Mouse (Mus musculus): ENCODE results near the gene Mrrf. TPM values are rescaled to one million over a fixed set of nuclear protein-coding genes. Genes with fewer than 3 reads are reported as not detected.

The Mrrf gene
- 19.7 and 23.0 TPM in 2 replicates for polyA plus RNA-seq (2015; fragmentation: Nextera tagmentation; extraction: Ambion mirVana)

DNA sequence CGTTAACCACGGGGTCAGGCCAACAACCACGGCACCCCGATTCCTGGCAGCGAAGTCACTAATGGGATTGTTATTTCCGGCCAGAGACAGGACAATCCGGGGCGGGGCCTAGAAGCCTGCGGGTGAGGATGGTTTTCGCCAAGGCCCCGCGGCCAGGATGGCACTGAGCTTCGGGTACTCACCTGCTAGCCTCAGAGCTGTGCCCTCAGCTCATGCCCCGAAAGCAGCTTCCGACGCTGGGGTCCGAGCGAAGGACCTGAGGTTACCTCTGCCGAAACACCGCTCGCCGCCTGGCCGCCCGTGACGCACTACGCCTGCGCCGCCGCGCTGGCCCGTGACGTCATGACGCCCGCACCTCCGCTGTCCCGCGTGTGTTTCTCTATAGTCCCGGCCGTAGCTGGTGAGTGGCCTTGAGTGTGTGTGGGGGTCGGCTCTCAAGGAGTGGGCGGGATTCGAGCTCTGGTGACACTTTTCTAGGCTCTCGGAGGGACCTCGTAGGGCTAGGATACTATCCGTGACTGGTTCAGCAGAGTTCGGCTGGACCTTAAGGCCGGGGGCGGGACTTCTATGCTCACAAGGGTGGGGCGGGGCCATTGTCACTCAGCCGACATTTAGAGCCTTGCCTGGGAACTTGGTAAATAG lies at the start of gene Mrrf, which contains the start of gene Rbm18:
Gene Mrrf, plus strand, starts transcription at position 90 of the 642 bp plus-strand sequence.
Gene Rbm18, minus strand, starts transcription at position 474 of the 642 bp plus-strand sequence.
- peak; percentile 90 for DNase-seq (ENCODE audit: low spot score)

DNA sequence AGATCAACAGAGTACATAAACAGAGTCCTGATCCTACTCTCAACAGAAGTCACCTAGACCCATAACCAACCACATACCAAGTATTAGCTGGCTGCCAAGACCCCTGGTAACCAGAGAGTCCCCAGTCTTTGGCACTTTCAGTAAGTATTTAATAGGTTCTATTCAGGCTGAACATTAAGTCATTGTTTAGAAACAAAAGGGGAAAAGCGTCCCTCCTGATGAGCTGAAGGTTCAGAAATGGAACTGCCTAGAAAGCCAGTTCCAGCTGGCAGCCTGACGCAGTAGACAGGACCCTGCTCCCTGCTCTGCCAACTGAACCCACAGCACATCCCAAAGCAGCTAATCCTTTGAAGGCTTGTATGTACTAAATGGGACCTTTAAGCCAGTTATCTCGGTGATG lies 47.0 kb upstream of the Mrrf start:
- no peak for DNase-seq (ENCODE audit: low spot score)

DNA sequence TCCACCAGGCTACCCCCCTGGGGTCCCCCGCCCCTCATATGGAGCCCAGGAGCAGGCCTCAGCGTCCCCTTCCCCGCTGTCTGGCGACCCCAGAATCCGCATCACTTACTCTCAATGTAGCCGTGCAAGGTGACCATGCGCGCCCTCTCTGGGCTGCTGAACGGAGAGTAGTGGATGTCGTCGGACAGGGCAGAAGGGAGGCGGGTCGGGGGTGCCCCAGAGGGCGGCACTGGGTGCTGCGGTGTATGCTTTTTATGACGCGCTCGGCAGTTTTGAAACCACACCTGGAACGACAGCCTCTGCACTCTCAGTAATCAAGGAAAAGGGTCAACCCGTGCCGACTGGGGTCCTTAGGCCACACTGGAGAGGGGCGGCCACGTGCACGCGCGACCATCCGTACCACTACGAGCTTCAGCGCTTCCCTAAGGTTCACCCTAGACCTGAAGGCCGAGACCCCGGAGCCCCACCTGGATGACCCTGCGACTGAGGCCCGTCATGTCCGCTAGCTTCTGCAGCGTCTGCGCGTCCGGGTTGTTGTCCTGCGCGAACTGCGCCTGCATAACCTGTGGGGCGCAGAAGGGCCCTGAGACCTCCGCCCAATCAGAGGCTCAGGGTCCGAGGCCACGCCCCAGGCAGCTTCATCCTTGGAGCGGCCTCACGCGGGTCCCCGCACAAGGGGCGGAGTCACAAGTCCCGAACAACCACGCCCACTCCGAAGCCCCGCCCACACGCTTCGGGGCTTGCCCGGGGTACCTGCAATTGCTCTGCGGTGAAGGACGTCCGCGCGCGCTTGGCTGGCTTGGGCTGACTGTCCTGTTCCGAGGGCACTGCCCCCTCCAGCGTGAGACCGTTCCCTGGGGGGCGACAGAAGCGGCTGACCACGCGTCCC lies 45.1 kb upstream of the Mrrf start:
- peak; percentile 52 for DNase-seq (ENCODE audit: low spot score)

DNA sequence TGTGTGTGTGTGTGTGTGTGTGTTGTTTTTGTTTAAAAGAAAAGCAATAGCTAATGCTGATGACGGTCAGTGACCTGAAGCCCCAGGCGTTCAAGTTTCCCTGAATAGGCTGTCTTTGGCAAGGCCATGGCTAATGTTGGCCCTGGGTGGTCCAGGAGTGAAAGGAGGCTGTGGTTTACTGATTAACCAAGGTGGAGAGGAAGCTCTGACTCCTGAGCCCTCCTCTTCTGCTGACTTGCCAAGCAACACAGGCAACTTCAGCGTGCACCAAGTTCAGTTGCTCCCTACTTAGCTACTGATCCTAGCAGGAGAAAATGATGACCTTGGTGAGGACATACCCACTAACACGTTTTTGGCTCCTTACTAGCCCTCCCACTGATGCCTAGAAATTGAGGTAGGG lies 43.4 kb upstream of the Mrrf start:
- DNase-seq (ENCODE audit: low spot score): no peak

DNA sequence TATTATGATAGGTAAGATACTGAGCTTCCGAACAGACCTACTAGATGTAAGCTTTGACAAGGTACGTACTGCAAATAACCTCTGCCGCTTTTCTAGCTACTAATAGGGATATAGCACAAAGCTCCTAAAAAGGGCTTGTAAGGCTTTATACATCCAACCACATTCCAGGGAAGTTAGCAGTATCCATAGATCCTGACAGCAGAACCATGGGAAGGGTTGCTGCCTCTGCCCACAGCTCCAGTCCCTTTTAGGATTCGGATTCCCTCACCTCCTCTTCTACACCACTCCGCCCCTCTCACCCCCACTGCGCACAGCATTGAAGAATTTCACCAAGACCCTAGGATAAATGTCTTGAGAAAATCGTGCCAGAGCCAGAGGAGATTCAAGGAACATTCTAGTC lies 42.9 kb upstream of the Mrrf start:
- DNase-seq (ENCODE audit: low spot score): no peak

DNA sequence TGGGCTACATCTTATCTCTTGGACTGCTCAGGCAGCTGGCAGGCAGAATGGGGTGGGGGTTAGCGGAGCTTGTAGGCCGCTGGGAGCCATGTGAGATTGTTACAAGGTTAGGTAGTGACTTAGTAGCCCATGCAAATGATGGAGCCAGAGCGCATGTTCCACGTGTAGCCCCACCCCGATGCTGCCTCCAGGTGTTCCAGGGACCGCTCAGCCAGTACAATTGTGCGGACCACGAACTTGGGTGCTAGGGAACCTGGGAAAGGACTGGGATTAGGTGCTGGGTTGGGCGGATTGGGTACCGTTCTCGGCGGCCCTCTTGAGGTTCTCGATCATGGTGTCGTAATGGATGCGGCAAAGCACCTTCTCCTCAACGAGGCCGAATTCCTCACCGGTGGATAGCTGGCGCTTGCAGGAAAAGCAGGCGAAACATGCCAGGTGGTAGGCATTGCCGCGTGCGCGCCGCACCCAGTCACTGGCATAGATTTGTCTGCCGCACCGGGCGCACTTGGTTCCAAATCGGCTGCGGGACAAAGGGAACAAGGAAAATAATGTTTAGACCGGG lies 42.2 kb upstream of the Mrrf start:
- DNase-seq (ENCODE audit: low spot score): no peak

DNA sequence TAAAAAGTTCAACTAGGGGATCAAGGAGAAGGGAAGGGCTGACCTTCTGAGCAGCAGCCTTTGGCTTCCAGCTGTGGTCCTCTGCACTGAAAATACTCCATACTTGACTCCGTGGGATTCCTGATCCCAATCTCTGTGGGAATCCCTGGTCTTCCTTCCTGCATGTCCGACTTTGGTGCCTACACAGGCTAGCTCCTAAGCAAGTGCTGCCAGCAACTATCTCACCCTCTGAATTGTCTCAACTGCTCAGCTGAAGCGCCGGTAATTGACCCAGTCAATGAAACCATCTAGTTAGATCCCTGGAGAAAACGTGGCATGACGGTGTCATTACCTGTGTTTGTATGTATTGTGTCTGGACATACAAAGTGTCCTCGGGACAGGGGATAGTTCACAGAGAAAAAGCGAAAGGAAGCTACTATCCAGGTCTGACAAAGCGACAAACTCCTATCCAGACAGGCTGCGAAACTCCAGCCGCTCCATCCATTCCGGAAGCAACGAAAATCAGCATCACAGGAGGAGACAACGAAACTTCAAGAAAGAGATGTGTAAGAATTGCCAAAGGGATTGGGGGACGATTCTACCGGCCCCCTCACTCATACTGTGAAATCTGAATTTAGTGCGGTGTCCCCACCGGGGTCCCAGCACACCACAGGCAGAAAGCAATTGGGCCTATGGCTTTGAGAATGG lies 38.9 kb upstream of the Mrrf start:
- no peak for DNase-seq (ENCODE audit: low spot score)

DNA sequence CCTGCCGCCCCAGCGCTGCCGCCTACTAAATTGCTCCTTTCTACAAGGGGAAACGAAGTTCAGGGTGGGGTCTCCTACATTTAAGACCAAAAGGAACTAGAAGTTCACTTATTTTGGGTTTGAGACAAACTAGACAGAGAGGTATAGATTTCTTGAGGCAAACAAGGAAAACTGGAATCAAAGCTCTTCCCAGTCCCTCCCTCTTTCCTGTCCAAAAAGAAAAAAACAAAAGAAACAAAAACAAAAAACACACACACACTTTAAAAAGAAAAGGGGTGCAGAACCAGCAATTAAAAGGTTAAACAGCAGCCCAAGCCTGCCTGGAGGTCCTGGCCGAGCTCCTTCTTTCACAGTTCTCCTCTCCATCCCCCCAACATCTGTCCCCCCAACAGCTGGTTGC lies 38.2 kb upstream of the Mrrf start:
- no peak for DNase-seq (ENCODE audit: low spot score)

DNA sequence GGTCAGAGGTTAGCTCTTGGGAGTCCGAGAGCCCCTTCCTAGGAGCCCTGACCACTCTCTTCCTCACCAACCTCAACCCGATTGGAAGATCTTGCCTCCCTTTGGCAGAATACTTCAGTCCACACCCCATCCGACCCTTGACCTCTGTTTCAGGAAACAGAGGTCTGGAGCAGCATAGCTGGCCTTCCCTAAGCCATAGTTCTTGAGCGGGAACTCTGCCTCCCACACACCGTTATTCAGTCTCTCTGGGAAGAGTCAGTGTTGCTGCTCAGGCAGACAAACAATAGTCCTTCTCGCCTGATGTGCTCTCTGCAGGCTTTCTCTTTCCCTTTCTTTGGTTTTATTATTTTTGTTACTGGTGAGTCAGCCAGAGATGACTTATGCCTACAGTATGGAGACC lies 36.5 kb upstream of the Mrrf start:
- DNase-seq (ENCODE audit: low spot score): no peak

DNA sequence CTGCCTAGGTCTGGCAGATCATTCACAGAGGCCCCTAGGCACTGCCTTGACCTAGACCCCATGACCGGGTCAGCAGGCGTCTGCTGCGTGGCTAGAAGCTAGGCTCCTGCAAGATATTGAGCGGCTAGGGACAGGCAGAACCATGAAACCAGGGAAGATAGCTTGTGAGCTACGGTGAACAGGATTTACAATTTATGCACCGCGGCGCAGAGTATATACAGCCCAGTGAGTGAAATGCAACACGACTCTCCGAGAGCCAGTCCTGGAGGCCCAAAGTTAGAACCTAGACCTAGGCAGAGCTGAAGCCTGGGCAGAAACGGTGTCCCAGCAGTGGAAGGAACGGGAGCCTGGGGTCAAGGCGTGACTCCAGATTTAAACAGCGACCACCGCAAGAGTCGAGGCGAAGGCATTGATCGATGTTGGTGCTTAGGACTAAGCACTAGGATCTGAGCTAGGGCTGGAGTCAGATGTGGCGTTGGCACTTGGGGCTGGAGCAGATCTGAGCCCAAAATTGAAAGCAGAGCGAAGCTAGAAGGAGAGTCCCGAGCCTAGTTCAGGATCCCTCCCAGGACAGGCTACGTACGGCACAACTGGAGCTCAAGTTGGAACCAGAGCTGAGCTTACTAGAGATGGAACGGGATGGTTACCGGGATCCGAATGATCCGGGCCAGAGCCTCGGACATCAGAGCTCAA lies 34.2 kb upstream of the Mrrf start:
- no peak for DNase-seq (ENCODE audit: low spot score)

DNA sequence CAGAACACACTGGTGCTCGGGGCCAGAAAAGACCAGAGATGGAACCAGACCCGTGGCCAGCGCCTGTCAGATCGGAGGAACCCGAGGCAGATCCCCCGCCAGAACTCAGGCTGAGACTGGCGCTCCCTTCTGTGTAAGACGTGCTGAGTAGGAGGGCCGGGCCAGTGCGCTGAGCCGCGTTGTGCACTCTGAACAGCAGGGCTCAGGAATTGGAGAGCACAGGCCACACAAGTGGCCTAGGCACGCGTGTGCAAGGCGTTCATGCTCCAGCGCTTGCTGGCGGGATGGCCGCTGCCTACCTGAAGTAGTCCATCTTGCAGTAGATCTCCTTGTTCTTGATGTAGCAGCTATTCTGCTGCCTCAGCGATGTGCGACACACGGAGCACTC lies 33.6 kb upstream of the Mrrf start:
- DNase-seq (ENCODE audit: low spot score): no peak

DNA sequence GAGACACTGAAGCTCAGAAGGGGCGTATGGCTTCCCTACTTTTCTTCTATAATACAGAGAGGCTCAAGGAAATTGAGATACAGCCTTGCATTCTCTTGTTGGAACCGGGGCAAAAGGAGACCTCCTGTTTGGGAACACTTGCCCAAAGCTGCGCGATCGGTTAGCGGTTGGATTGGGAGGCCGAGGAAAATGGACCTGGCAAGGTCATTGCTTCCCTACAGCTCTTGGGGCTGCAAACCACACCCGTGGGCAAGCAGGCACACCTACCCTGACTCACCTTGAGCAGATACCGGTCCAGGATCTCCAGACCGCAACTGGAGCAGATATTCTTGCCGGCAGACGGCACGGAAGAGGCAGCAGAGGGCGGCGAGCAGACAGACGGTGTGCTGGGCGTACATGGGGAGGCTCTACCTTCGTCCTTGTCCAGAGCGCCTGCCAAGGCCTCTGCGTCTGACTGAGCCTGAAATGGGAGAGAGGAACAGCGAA lies 33.1 kb upstream of the Mrrf start:
- DNase-seq (ENCODE audit: low spot score): no peak

DNA sequence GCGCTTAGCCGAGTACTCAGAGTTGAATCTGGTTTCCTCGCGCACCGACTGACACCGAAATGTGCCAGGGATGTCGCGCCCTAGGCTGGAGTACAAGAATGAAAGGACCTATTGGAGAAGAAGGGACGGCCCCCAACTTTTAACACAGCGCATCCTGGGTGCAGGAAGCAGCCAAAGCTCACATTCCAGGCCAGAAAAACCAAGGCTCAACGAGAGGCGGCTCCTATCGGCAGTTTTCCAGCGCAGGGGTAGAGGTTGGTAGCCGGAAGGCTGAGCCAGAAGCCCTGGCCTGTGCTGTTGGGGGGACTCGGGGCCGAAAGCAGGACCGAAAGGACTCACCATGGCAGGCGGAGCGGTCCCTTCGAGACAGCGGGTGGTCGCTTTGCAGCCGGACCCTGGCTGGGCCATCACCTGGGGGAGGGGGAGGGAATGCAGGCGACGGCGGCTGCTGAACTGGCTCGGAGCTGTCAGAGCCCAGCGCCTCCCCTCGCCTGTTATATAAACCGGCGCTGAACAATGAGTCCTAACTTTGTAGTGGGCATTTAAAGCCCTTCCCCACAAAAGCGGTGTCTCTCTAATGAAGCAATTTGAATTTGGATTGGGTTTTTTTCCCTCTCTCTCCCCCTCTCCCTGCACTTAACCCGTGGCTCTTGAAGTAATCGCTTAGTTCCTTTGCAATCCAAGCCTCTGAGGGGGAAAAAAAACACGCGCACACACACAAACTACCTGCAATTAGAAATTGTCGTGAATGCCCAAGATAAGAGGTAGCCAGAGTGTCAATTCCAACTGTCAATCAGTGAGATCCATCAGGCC lies 32.4 kb upstream of the Mrrf start:
- DNase-seq (ENCODE audit: low spot score): no peak

DNA sequence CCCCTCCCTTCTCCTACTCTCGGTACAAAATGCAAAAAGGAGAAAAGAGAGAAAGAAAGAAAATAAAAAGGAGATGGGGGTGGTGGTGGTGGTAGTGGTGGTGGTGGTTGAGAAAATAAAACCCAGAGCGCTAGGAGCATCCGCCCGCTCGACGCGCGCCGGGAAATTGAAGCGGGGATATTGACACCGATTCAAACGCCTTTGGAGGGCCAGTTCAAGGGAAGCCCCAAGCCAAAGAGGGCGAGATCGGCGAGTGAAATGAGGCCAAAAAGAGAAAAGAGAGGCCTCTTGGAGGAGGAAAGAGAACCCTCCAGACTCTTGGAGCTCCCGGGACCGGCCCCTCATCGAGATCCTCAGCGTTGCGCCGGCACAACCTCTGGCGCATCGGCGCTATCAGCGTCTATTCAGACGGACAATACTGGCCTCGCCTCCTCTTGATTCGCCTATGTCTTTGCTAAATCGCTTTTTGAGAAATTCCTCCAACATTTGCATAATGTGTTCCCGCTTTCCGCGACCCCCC lies 31.7 kb upstream of the Mrrf start:
- DNase-seq (ENCODE audit: low spot score): no peak

DNA sequence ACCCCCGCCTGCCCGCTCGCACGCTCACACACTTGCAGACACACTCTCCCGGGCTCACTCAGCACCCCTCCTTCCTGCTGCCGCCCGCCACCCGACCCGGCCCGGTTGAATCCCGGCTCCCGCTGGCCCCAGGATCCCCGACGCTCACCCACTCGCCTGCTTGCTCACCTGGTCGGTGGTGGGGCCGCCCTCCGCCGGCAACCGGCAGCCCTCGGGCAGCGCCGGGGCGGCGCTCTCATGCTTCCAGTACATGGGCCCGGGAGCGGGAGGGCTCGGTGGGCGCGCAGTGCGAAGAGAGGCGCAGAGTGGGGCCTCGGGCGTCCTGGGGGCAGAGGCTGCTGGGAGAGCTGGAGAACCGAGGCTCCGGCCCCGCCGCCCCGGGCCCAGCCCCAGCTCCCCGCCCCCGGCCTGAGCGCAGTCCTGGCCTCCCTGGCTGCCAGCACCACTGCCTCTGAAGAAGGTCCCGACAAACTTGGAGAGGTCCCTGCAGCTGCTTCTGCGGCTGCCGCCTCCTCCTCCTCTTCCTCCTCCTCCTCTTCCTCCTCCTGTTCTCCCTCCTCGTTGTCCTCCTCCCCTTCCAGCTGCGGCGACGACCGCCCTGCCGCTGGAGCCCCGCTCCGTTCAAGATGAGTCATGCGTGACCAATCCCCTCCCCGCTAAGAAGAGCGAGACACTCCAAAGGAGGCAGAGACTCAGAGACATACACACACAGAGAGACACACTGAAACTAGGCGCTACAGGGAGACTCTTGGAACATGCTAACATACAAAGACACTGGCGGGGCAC lies 31.0 kb upstream of the Mrrf start, which contains the start of gene Lhx6:
Gene Lhx6, minus strand, starts transcription at position 453 of the 786 bp plus-strand sequence.
- no peak for DNase-seq (ENCODE audit: low spot score)

DNA sequence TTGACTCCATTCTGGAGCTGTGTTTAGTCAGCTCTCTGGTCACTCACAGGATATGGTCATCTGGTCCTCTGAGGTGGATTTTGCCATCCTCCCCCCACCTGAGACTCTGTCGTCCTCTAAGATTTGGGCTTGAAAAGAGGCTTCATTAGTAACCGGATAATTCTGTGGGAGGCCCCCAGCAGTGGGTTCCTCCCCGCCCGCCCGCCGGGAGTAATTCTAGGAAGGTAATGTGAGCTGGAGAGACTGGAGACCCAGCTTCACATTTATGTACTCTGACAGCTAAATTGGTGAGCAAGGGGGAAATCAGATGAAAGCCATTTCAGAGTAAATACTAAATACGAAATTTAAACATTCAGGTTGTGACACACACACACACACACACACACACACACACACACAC lies 27.6 kb upstream of the Mrrf start:
- no peak for DNase-seq (ENCODE audit: low spot score)

DNA sequence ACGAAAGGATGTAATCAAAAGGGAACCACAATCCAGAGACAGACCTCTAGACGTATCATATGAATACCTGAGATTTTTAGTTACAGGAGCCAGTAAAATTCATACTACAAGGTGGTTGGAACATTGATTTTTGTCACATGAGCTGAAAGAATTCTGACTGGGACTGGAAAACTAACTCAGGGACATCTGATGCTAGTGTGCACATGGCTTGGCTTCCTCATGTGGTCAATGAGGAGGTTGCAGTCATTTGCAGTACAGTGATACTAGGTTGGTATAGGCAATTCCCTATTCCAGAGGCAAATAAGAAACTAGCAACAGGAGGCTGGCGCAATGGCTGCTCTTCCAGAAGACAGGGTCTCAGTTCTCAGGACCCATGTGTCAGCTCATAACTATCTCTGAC lies 23.6 kb upstream of the Mrrf start:
- no peak for DNase-seq (ENCODE audit: low spot score)

DNA sequence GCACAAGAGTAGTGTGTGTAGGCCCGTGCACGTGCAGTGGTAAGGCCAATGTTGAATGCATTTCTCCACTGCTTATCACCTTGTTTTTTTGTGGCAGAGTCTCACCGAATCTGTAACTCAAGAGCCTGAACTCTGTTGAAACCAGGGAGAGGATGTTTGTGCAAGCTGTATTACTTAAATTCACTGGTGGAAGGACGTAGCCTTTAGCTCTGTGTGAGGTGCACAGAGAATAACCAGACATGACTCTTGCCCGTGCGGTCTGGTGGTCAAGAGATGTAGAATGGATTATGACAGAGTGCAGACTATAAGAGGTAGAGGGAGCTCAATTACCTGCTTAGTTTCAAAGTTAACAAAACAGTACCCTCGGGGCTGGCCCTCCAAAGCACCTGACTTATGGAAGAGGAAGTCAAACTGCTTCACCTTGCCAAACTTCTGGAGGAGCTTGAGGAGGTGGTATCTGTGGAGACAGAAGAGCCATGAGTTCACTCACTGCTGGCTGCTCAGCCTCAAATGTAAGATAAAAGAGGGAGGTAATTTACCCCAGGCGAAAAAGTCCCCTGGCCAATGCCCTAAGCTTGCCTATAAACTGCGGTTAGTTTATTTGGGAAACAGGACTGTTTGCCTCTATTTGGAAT lies 9.3 kb upstream of the Mrrf start:
- DNase-seq (ENCODE audit: low spot score): no peak

DNA sequence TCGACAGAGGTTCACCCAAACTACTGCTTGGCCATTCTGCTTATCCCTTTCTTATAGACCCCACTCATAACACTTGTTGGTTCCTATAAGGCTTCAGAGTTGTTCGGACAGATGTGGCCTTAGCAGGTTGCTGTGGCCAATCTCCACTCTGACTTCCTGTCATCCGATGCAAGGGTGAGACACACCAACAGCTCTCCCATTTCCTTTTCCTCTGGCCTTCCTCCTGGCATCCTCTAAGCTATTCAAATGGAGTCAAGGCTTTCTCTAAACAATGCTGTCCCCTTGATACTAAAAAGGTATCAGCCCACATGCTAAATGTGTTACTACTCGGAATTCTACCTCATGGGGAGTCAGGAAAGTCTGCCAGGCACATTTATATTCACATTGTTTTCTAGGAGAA lies 8.2 kb upstream of the Mrrf start:
- no peak for DNase-seq (ENCODE audit: low spot score)
